8 mouse cellular contexts compared by ENCODE assay signal in genomic region chr9:56894006-56894405, GRCm38 (mm10). TPM values are rescaled to one million over a fixed set of nuclear protein-coding genes. Genes with fewer than 3 reads are reported as not detected.
DNase-seq lines count a peak whose midpoint lies in the region; ATAC-seq and TF ChIP-seq lines count a peak whose summit lies in the region.

No protein-coding gene starts in this region.

- peaks cover 20% of the 10 kb centered on the region for H3K27me3 ChIP-seq in heart, embryonic 10.5 days (ENCODE audit: insufficient read depth, poor library complexity, severe bottlenecking)
- H3K27me3 ChIP-seq in lung, embryonic 14.5 days (ENCODE audit: insufficient read depth, low read length) = no peaks in the 10 kb centered on the region

- ATAC-seq in common myeloid progenitor, adult 5-6 weeks (replicated peaks; ENCODE audit: low read depth, poor library complexity, severe bottlenecking) = peak; percentile 37
- no peak for ATAC-seq in lung, embryonic 14.5 days (ENCODE audit: insufficient read depth)
- no peak for ATAC-seq in frontal cortex, adult (ENCODE audit: low TSS enrichment)
- no peak for ATAC-seq in inflammation-experienced regulatory T-cells, adult 6 months

- TF ChIP-seq CTCF in lung, embryonic 14.5 days (IDR thresholded peaks at IDR 0.05; ENCODE audit: low read depth) = peak; percentile 68

- peak overlapping the region; percentile 37; the same call in 1 of the 2 replicates for H3K27ac ChIP-seq in heart, embryonic 10.5 days
- no peak overlapping the region for H3K27ac ChIP-seq in lung, embryonic 14.5 days (ENCODE audit: low read depth)

- 0 out of 2 replicates have a peak overlapping the region, but pooled peaks have one; percentile 16 for H3K9ac ChIP-seq in lung, embryonic 14.5 days

- peaks cover 60% of the 10 kb centered on the region for H3K36me3 ChIP-seq in heart, embryonic 10.5 days
- H3K36me3 ChIP-seq in lung, embryonic 14.5 days (ENCODE audit: insufficient read depth) = 0 out of 2 replicates have a peak, but pooled peaks cover under 1% of the 10 kb centered on the region

- DNase-seq in heart, embryonic 10.5 days (ENCODE audit: low spot score) = no peak
- no peak for DNase-seq in heart, adult 18-20 months
- peak; percentile 62 for DNase-seq in right cerebral cortex, postnatal 14 days
- no peak for DNase-seq in right cerebral cortex, postnatal 36 days (ENCODE audit: low spot score in 2 of 2)
- DNase-seq in lung, embryonic 14.5 days = peak; percentile 60

- H3K4me2 ChIP-seq in lung, embryonic 14.5 days = no peak overlapping the region

- WGBS in heart, embryonic 10.5 days = 14% methylated on average over 3 of the region's 3 CpGs
- 7% methylated on average over 3 of the region's 3 CpGs for WGBS in lung, embryonic 14.5 days

- no peaks in the 10 kb centered on the region for H3K9me3 ChIP-seq in heart, embryonic 10.5 days
- no peaks in the 10 kb centered on the region for H3K9me3 ChIP-seq in lung, embryonic 14.5 days (ENCODE audit: low read depth, low read length)

- no peak overlapping the region for H3K4me3 ChIP-seq in heart, embryonic 10.5 days
- no peak overlapping the region for H3K4me3 ChIP-seq in lung, embryonic 14.5 days (ENCODE audit: low read depth, low read length)

- peaks cover 52% of the 10 kb centered on the region for H3K4me1 ChIP-seq in heart, embryonic 10.5 days
- H3K4me1 ChIP-seq in lung, embryonic 14.5 days (ENCODE audit: insufficient read depth) = no peaks in the 10 kb centered on the region; the same call in 1 of the 2 replicates

RNA-seq across cellular contexts. Expression of gene Cspg4, which starts 29.2 kb away (rescaled TPM):
- 22.5 and 39.4 TPM in 2 replicates for polyA plus RNA-seq in heart, embryonic 10.5 days (2016; fragmentation: Nextera tagmentation; extraction: Ambion mirVana)
- total RNA-seq in heart, adult 18-20 months (2021) = 10 to 100 TPM in 1 of 2 experiments, 1 to 10 TPM in 1; 9.9 to 11.5 TPM
- not detected in 2 replicates for total RNA-seq in common myeloid progenitor, adult 5-6 weeks (2017)
- polyA plus RNA-seq in lung, embryonic 14.5 days (2014; fragmentation: Nextera tagmentation; extraction: Ambion mirVana) = 12.3 and 13.9 TPM in 2 replicates
- polyA plus RNA-seq in inflammation-experienced regulatory T-cells, adult 6 months (2017; shearing (Covaris generic)) = not detected

RNA-seq across cellular contexts. Expression of gene Odf3l1, which starts 29.5 kb away (rescaled TPM):
- polyA plus RNA-seq in heart, embryonic 10.5 days (2016; fragmentation: Nextera tagmentation; extraction: Ambion mirVana) = 0.64 and 1.4 TPM in 2 replicates
- not detected for total RNA-seq in heart, adult 18-20 months (2021)
- not detected in 2 replicates for total RNA-seq in common myeloid progenitor, adult 5-6 weeks (2017)
- polyA plus RNA-seq in lung, embryonic 14.5 days (2014; fragmentation: Nextera tagmentation; extraction: Ambion mirVana) = 0.23 and 1.1 TPM in 2 replicates
- not detected for polyA plus RNA-seq in inflammation-experienced regulatory T-cells, adult 6 months (2017; shearing (Covaris generic))

RNA-seq across cellular contexts. Expression of gene Snx33, which starts 34.2 kb away (rescaled TPM):
- 8.0 and 8.1 TPM in 2 replicates for polyA plus RNA-seq in heart, embryonic 10.5 days (2016; fragmentation: Nextera tagmentation; extraction: Ambion mirVana)
- 1 to 10 TPM; 7.0 to 8.2 TPM for total RNA-seq in heart, adult 18-20 months (2021)
- 4.7 and 4.8 TPM in 2 replicates for total RNA-seq in common myeloid progenitor, adult 5-6 weeks (2017)
- 7.8 and 9.5 TPM in 2 replicates for polyA plus RNA-seq in lung, embryonic 14.5 days (2014; fragmentation: Nextera tagmentation; extraction: Ambion mirVana)
- 1 to 10 TPM; 4.2 to 7.6 (median 5.8) TPM for polyA plus RNA-seq in inflammation-experienced regulatory T-cells, adult 6 months (2017; shearing (Covaris generic))

RNA-seq across cellular contexts. Expression of gene Imp3, which starts 43.3 kb away (rescaled TPM):
- 54.8 and 65.1 TPM in 2 replicates for polyA plus RNA-seq in heart, embryonic 10.5 days (2016; fragmentation: Nextera tagmentation; extraction: Ambion mirVana)
- 10 to 100 TPM; 55.8 to 58.3 TPM for total RNA-seq in heart, adult 18-20 months (2021)
- total RNA-seq in common myeloid progenitor, adult 5-6 weeks (2017) = 81.4 and 89.8 TPM in 2 replicates
- 69.6 and 75.1 TPM in 2 replicates for polyA plus RNA-seq in lung, embryonic 14.5 days (2014; fragmentation: Nextera tagmentation; extraction: Ambion mirVana)
- polyA plus RNA-seq in inflammation-experienced regulatory T-cells, adult 6 months (2017; shearing (Covaris generic)) = 10 to 100 TPM; 46.7 to 50.9 (median 48.0) TPM

RNA-seq across cellular contexts. Expression of gene Snupn, which starts 56.7 kb away (rescaled TPM):
- polyA plus RNA-seq in heart, embryonic 10.5 days (2016; fragmentation: Nextera tagmentation; extraction: Ambion mirVana) = 24.4 and 27.4 TPM in 2 replicates
- 10 to 100 TPM; 10.6 to 11.2 TPM for total RNA-seq in heart, adult 18-20 months (2021)
- total RNA-seq in common myeloid progenitor, adult 5-6 weeks (2017) = 8.9 and 12.1 TPM in 2 replicates
- polyA plus RNA-seq in lung, embryonic 14.5 days (2014; fragmentation: Nextera tagmentation; extraction: Ambion mirVana) = 23.2 and 24.2 TPM in 2 replicates
- 10 to 100 TPM; 13.7 to 26.7 (median 16.5) TPM for polyA plus RNA-seq in inflammation-experienced regulatory T-cells, adult 6 months (2017; shearing (Covaris generic))

Comparison
In these comparisons a context has a peak if more than half of its experiments do, and no peak if none do; other contexts are left out.
1. DNase-seq: peak in right cerebral cortex, postnatal 14 days (single experiment) and lung, embryonic 14.5 days (single experiment); none in heart, embryonic 10.5 days (single experiment), heart, adult 18-20 months (0 of 2) and right cerebral cortex, postnatal 36 days (0 of 2).
2. RNA of gene Cspg4, which starts 29.2 kb away (polyA plus RNA-seq): 22.5 to 39.4 TPM in heart, embryonic 10.5 days and 12.3 to 13.9 TPM in lung, embryonic 14.5 days; not detected in inflammation-experienced regulatory T-cells, adult 6 months; every median in the first group is over 10 times any median in the second.